Mouse (Mus musculus): Measurements from ENCODE around the gene Uxs1. TPM values are rescaled to one million over a fixed set of nuclear protein-coding genes. Genes with fewer than 3 reads are reported as not detected.

Uxs1 gene
- polyA plus RNA-seq, 1 experiment from 2014 or later: 20.2 TPM

DNA sequence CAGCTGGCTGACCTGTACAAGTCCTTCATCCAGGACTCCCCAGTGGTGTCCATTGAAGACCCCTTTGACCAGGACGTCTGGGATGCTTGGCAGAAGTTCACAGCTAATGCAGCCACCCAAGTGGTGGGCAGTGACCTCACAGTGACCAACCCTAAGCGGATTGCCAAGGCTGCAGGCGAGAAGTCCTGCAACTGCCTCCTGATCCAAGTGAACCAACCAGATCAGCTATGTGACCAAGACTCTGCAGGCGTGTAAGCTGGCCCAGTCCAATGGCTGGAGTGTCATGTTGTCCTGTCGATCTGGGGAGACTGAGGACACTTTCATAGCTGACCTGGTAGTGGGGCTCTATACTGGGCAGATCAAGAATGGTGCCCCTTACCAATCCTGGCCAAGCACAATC is 40.9 kb downstream of the Uxs1 start:
- 91% methylated on average over 5 of the region's 5 CpGs for WGBS
- Histone ChIP-seq H3K36me3 (peaks cover 22% of the 10 kb centered on the region), H3K9me3 (replicated peaks) (no peaks in the 10 kb centered on the region), H3K4me1 (0 out of 2 replicates have a peak, but pooled peaks cover 3% of the 10 kb centered on the region), H3K27me3 (ENCODE audit: low read depth, poor library complexity, severe bottlenecking) (no peaks in the 10 kb centered on the region), H3K4me3 (no peak overlapping the region), H3K27ac (replicated peaks) (no peak overlapping the region)
- DNase-seq (ENCODE audit: low spot score): no peak

DNA sequence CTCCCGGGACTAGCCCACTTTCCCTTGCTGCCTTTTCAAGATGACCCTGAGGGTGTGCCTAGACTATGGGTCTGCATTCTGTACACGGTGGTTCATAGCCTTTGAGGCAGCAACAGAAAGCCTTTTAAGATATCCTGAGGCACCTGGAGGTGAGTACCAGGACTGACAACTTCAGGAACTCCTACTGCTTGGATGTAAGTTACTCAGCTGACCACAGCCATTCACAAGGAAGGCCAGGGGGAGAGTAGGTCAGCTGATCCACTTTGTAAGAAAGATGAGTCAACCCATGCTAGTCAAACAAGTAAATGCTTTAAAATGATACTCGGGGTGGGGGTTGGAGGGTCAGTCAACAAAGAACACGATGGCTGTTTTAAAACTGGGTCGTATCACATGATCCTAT is 42.3 kb downstream of the Uxs1 start:
- DNase-seq (ENCODE audit: low spot score): no peak
- Histone ChIP-seq H3K36me3 (peaks cover 22% of the 10 kb centered on the region), H3K27me3 (ENCODE audit: low read depth, poor library complexity, severe bottlenecking) (no peaks in the 10 kb centered on the region), H3K9me3 (replicated peaks) (no peaks in the 10 kb centered on the region), H3K27ac (replicated peaks) (no peak overlapping the region), H3K4me3 (no peak overlapping the region), H3K4me1 (0 out of 2 replicates have a peak, but pooled peaks cover 3% of the 10 kb centered on the region)
- 90% methylated on average over 5 of the region's 5 CpGs for WGBS

DNA sequence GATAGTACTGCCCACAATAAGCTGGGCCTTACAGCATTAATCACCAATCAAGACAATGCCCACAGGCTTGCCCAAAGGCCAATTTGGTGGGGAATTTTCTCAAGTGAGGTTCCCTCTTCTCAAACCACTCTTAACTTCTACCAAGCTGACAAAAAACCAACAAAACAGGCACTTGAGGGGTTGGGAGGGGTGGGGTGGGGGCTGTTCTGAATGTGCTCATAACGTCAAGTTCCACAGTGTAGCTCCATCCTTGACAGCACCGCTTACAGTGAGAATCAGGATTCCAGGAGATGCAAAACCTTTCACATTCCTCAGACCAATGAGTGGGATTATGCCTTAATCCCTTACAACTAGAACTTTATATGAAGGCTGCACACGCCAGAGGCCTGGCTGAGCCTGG is 44.4 kb downstream of the Uxs1 start:
- no peak overlapping the region for H3K27ac ChIP-seq (replicated peaks)
- H3K4me1 ChIP-seq: 0 out of 2 replicates have a peak, but pooled peaks cover 3% of the 10 kb centered on the region
- no peak for DNase-seq (ENCODE audit: low spot score)
- WGBS: 87% methylated on average over 3 of the region's 3 CpGs
- peaks cover 38% of the 10 kb centered on the region for H3K36me3 ChIP-seq
- H3K9me3 ChIP-seq (replicated peaks): no peaks in the 10 kb centered on the region
- no peaks in the 10 kb centered on the region for H3K27me3 ChIP-seq (ENCODE audit: low read depth, poor library complexity, severe bottlenecking)
- H3K4me3 ChIP-seq: no peak overlapping the region

DNA sequence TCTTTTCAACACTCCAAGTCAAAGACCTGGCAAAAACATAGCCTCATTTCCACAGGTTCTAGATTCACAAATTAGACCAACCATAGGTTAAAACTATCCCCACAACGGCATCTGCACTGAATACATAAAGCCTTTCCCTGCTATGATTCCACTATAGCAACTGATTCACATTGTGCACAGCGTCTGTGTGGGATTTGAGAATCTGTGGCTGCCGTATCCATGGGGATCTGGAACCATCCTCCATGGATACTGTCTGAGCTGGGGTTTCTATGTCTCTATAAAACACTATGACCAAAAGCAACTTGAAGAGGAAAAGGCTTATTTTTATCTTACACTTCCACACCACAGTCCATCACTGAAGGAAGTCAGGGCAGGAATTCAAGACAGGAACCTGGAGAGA is 44.9 kb downstream of the Uxs1 start:
- DNase-seq (ENCODE audit: low spot score): no peak

DNA sequence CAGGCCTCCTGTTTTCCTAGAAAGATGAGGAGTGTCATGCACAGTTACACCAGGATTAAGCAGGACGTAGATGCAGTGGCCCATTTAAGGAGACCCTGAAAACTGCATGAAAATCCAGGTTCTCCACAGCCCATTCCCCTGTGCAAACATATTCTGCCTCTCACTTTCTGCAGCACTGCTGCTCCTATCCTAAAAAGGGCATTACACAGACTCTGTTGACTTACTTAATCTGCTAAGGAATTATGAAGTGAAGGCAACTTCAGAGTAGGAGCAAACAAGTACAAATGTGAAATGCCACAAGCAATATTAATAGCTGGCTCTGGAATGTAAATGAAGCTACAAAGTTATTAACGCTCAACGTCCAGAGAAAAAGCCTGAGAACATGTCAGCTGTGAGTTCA is 45.9 kb downstream of the Uxs1 start:
- no peaks in the 10 kb centered on the region for H3K27me3 ChIP-seq (ENCODE audit: low read depth, poor library complexity, severe bottlenecking)
- no peaks in the 10 kb centered on the region for H3K9me3 ChIP-seq (replicated peaks)
- H3K27ac ChIP-seq (replicated peaks): no peak overlapping the region
- WGBS: 90% methylated on average over 3 of the region's 3 CpGs
- 0 out of 2 replicates have a peak, but pooled peaks cover 3% of the 10 kb centered on the region for H3K4me1 ChIP-seq
- no peak for DNase-seq (ENCODE audit: low spot score)
- H3K36me3 ChIP-seq: peaks cover 38% of the 10 kb centered on the region
- H3K4me3 ChIP-seq: no peak overlapping the region

More for the DNA sequence above, 44.9 kb downstream of the Uxs1 start:
- H3K27ac ChIP-seq (replicated peaks): no peak overlapping the region
- 90% methylated on average over 3 of the region's 3 CpGs for WGBS
- peaks cover 38% of the 10 kb centered on the region for H3K36me3 ChIP-seq
- no peaks in the 10 kb centered on the region for H3K9me3 ChIP-seq (replicated peaks)
- no peaks in the 10 kb centered on the region for H3K27me3 ChIP-seq (ENCODE audit: low read depth, poor library complexity, severe bottlenecking)
- 0 out of 2 replicates have a peak, but pooled peaks cover 3% of the 10 kb centered on the region for H3K4me1 ChIP-seq
- H3K4me3 ChIP-seq: no peak overlapping the region

DNA sequence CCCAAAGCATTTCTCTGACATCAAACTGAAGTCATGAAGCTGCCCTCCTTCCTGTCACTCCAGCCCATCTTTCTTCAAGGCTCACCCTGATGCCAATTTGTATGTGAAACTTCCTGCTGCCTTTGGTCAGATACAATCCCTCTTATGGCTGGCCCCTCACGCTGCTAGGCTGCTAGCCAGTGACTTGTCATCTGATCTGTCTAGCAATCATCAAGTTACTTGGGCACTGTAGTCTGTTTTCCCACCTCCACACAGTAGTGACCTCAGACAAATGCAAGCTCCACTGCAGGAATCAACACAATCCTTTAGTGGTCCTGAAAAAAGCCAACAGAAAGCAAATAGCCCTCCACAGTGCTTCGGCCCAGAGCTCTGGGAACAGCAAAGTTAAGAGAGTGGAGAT is 46.4 kb downstream of the Uxs1 start:
- Histone ChIP-seq H3K4me3 (no peak overlapping the region), H3K27ac (replicated peaks) (no peak overlapping the region), H3K4me1 (0 out of 2 replicates have a peak, but pooled peaks cover 3% of the 10 kb centered on the region), H3K27me3 (ENCODE audit: low read depth, poor library complexity, severe bottlenecking) (no peaks in the 10 kb centered on the region), H3K36me3 (peaks cover 37% of the 10 kb centered on the region), H3K9me3 (replicated peaks) (no peaks in the 10 kb centered on the region)
- 92% methylated on average over 2 of the region's 2 CpGs for WGBS
- DNase-seq (ENCODE audit: low spot score): no peak

DNA sequence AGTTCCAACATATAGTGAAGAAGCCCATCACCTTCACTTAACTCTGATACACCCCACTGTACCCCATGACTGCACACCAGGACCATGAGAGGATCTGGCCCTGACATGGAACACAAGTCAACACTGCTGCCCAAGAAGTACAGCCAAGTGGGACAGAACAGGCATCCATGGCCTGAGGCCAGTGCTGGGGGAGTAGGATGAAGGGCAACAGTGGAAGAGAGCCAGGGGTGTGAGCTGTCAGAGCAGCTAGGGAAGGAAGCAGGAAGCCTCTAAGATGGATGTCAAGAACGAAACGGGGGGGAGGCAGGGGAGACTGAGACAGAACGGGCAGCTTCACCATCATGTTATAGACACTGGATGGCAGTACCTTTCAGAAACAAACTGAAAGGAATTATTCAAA is 51.5 kb downstream of the Uxs1 start:
- peaks cover 74% of the 10 kb centered on the region for H3K36me3 ChIP-seq
- no peaks in the 10 kb centered on the region for H3K4me1 ChIP-seq
- no peaks in the 10 kb centered on the region for H3K27me3 ChIP-seq (ENCODE audit: low read depth, poor library complexity, severe bottlenecking)
- H3K9me3 ChIP-seq (replicated peaks): no peaks in the 10 kb centered on the region; the same call in 1 of the 2 replicates
- WGBS: 81% methylated on average over 3 of the region's 3 CpGs
- H3K27ac ChIP-seq (replicated peaks): no peak overlapping the region
- no peak overlapping the region for H3K4me3 ChIP-seq
- DNase-seq (ENCODE audit: low spot score): no peak

DNA sequence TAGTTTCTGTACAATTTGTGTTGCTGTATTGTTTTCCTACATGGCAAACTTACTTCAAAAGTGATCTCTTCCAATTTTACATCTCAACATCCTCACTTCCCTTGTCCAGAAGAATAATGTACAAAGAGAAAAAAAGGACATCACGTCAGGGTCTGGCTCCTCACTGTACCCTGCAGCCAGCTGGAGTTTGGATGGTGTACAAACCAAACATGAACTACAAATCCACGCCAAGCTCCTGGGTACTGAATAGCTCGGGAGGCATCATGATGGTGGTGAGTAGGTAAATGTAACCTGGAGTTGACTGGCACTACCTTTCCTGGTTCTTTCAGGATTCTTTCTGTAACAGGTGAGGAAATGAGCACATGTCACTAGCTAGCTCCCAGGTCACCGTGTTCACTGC is 53.5 kb downstream of the Uxs1 start:
- WGBS: 90% methylated on average over 4 of the region's 4 CpGs
- Histone ChIP-seq H3K27me3 (ENCODE audit: low read depth, poor library complexity, severe bottlenecking) (no peaks in the 10 kb centered on the region), H3K9me3 (replicated peaks) (no peaks in the 10 kb centered on the region; the same call in 1 of the 2 replicates), H3K4me1 (no peaks in the 10 kb centered on the region), H3K36me3 (peaks cover 81% of the 10 kb centered on the region), H3K27ac (replicated peaks) (no peak overlapping the region), H3K4me3 (no peak overlapping the region)
- DNase-seq (ENCODE audit: low spot score): no peak

DNA sequence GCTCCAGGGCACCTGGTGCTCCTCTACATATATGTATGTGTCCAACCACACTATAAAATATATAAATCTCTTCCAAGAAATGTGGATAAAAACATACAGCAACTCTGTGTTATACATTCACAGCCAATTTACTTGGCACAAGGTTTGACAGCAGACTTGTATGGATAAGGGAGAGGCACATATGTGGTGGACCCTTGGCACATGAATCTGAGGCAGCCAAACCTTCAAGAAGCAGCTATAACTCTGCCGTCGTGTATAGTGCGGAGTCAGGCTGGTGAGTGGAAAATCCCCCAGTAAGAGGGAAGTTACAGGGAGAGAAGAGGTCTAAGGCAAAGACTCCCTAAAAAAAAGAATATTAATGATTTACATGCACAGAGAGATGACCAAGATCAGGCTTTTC is 54.9 kb downstream of the Uxs1 start:
- H3K4me1 ChIP-seq: no peaks in the 10 kb centered on the region
- no peak overlapping the region for H3K27ac ChIP-seq (replicated peaks)
- no peaks in the 10 kb centered on the region for H3K27me3 ChIP-seq (ENCODE audit: low read depth, poor library complexity, severe bottlenecking)
- peaks cover 85% of the 10 kb centered on the region for H3K36me3 ChIP-seq
- no peak for DNase-seq (ENCODE audit: low spot score)
- WGBS: 99% methylated on average over 3 of the region's 3 CpGs
- no peak overlapping the region for H3K4me3 ChIP-seq
- no peaks in the 10 kb centered on the region; the same call in 1 of the 2 replicates for H3K9me3 ChIP-seq (replicated peaks)

DNA sequence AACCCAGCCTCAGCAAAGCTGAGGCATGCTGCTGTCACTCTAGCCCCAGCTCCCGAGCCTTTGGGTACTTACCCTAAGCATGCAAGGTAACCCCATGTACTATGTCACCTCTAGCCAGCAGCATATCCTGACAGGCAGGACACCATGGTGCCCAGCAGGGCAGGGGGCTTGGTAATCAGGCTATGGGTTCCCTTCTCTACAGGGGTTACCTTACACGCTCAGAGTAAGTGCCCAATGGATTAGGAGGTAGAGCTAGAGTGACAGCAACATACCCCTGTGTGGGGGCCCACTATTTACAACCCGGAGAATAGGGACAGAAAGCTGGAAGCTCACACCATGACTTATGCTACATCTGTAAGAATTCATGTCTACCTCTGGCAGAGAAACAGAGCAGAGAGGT is 57.6 kb downstream of the Uxs1 start:
- Histone ChIP-seq H3K27ac (replicated peaks) (no peak overlapping the region), H3K36me3 (peaks cover 84% of the 10 kb centered on the region), H3K4me1 (no peaks in the 10 kb centered on the region), H3K27me3 (ENCODE audit: low read depth, poor library complexity, severe bottlenecking) (no peaks in the 10 kb centered on the region), H3K9me3 (replicated peaks) (no peaks in the 10 kb centered on the region; the same call in 1 of the 2 replicates), H3K4me3 (no peak overlapping the region)
- no peak for DNase-seq (ENCODE audit: low spot score)
- WGBS: 86% methylated on average over 3 of the region's 3 CpGs

DNA sequence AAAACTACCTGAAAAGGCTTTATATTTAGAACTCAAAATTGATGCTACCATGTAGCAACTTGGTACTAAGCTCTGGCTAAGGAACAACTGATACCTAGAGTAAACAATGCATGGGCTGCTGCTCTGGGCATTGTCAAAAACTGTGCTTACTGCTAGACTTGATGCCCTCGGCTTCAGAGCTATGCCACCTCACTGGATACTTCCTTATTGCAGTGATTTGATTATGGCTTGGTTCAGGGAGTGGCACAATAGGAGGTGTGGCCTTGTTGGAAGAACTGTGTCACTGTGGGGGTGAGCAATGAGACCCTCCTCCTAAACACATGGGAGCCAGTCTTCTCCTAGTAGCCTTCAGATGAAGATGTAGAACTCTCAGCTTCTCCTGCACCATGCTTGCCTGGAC is 58.3 kb downstream of the Uxs1 start:
- no peak for DNase-seq (ENCODE audit: low spot score)
- Histone ChIP-seq H3K36me3 (peaks cover 84% of the 10 kb centered on the region), H3K27ac (replicated peaks) (no peak overlapping the region), H3K4me1 (no peaks in the 10 kb centered on the region), H3K4me3 (no peak overlapping the region), H3K27me3 (ENCODE audit: low read depth, poor library complexity, severe bottlenecking) (no peaks in the 10 kb centered on the region), H3K9me3 (replicated peaks) (no peaks in the 10 kb centered on the region; the same call in 1 of the 2 replicates)
- WGBS: 79% methylated on average over 1 of the region's 1 CpGs

DNA sequence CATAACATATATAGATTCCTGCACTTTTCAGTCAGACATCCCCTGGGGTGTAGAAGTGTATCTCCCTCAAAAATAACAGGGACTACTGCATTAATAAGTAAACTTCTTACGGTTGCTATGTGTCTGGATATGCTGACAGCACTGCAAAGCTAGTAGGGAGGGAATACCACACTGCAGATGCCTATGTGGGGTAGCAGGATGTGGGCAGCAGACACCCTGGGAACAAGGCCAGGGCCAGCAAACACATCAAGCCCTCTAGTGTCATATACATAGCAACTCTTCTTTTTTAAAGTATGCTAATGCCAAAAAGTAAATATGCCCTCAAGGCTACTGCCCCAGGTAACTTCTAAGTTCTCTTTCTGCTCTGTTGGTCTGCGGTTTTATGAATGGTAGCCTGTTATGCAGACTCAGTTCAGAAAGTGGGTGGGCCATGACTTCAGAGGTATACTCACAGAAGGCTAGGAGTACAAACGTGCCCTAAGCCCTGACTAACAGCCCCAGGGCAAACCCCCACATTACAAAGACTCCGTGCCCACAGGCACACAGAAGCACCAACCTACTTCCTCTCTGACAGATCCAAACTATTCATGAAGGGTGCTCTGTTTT is 59.1 kb downstream of the Uxs1 start:
- Histone ChIP-seq H3K9me3 (replicated peaks) (no peaks in the 10 kb centered on the region; the same call in 1 of the 2 replicates), H3K27ac (replicated peaks) (no peak overlapping the region), H3K36me3 (peaks cover 84% of the 10 kb centered on the region), H3K27me3 (ENCODE audit: low read depth, poor library complexity, severe bottlenecking) (no peaks in the 10 kb centered on the region), H3K4me1 (no peaks in the 10 kb centered on the region), H3K4me3 (no peak overlapping the region)
- 81% methylated on average over 4 of the region's 4 CpGs for WGBS
- DNase-seq (ENCODE audit: low spot score): no peak

DNA sequence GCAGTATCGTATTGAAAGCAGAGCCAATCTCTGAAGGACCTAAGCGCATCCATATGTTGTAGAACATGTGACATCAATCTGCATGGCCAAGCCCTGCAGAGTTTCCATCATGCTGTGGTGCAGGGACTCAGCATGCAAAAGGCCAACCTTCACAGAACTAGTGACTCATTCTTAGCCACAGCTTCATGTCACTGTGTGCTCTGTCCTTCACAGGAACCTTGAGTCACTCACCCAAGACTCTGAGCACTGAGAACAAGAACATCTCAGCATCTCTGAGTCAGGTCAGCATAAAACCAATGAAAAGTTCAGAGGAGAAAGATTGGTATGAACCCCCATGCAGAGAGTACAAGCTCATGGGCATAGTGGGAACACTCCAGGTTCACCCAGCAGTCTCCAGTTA is 61.3 kb downstream of the Uxs1 start:
- Histone ChIP-seq H3K36me3 (peaks cover 82% of the 10 kb centered on the region), H3K27me3 (ENCODE audit: low read depth, poor library complexity, severe bottlenecking) (no peaks in the 10 kb centered on the region), H3K4me1 (no peaks in the 10 kb centered on the region), H3K9me3 (replicated peaks) (no peaks in the 10 kb centered on the region), H3K27ac (replicated peaks) (no peak overlapping the region), H3K4me3 (no peak overlapping the region)
- no peak for DNase-seq (ENCODE audit: low spot score)
- 96% methylated on average over 2 of the region's 2 CpGs for WGBS
